Mouse (Mus musculus) urinary bladder, postnatal 25 days (tissue): ENCODE measurements around the gene Vmn1r63.
"Not testable (repeated sequence)": the region's sequence is repeated elsewhere in the genome, so short reads cannot be mapped to it uniquely, and the experiment has no call there.

ENCODE experiments used
- DNase-seq: peaks from one replicate; pipeline ENCODE4 v3.0.0; 2022; ENCODE audit warnings: low spot score

Vmn1r63 gene

GRCm38 (mm10) chr7:5805345-5805744, at the start of gene Vmn1r63:
TSS of gene Vmn1r63 (minus strand) at chr7:5805445.
- not testable (repeated sequence) for DNase-seq
